Mouse (Mus musculus) kidney, postnatal 0 days (tissue): ENCODE measurements around the gene Olfr517. TPM values are rescaled to one million over a fixed set of nuclear protein-coding genes. Genes with fewer than 3 reads are reported as not detected.

Experiments used
- ATAC-seq: fragments of 200-750 bp; cut with Nextera tagmentation; replicated peaks from 2 replicates; pipeline ENCODE4 v1.8.0; 2017; ENCODE audit warnings: low read depth, moderate number of reproducible peaks, moderate TSS enrichment, moderate library complexity; ENCODE audit not compliant: low FRiP score
- DNase-seq: peaks from one replicate; pipeline ENCODE4 v3.0.0-alpha.2; 2016; ENCODE audit warnings: low spot score
- H3K27ac ChIP-seq: fragments of 300-500 bp; sonication (generic); 2 replicates; pipeline ENCODE4 v1.5.1; 2014; ENCODE audit warnings: mild to moderate bottlenecking
- H3K27me3 ChIP-seq: fragments of 300-500 bp; sonication (generic); 2 replicates; pipeline ENCODE4 v1.6.1; 2014; ENCODE audit warnings: low read length, mixed read lengths; ENCODE audit not compliant: insufficient read depth
- H3K36me3 ChIP-seq: fragments of 300-500 bp; sonication (generic); 2 replicates; pipeline ENCODE4 v1.6.1; 2014; ENCODE audit warnings: low read length, mixed read lengths; ENCODE audit not compliant: insufficient read depth
- H3K4me1 ChIP-seq: fragments of 300-500 bp; sonication (generic); replicated peaks from 2 replicates; pipeline ENCODE4 v1.6.1; 2014; ENCODE audit warnings: antibody characterized with exemption, low read length, mixed read lengths; ENCODE audit not compliant: insufficient read depth
- H3K4me2 ChIP-seq: fragments of 300-500 bp; sonication (generic); 2 replicates; pipeline ENCODE4 v1.6.1; 2014; ENCODE audit warnings: mild to moderate bottlenecking, low read length, moderate library complexity, mixed read lengths
- H3K4me3 ChIP-seq: fragments of 300-500 bp; sonication (generic); replicated peaks from 2 replicates; pipeline ENCODE4 v1.5.1; 2014; ENCODE audit warnings: low read depth, low read length
- H3K9ac ChIP-seq: fragments of 300-500 bp; sonication (generic); 2 replicates; pipeline ENCODE4 v1.6.1; 2014; ENCODE audit warnings: low read depth, low read length
- H3K9me3 ChIP-seq: fragments of 300-500 bp; sonication (generic); replicated peaks from 2 replicates; pipeline ENCODE4 v1.6.1; 2016; ENCODE audit warnings: low read length, inconsistent platforms, mixed read lengths
- CTCF ChIP-seq: IDR thresholded peaks from 2 replicates; pipeline ENCODE4 v1.5.1; 2016; ENCODE audit warnings: antibody characterized with exemption, low read depth, mild to moderate bottlenecking, moderate library complexity
- WGBS: fragments of 180-500 bp; shearing (Covaris S2); extraction: QIAGEN DNeasy Blood & Tissue Kit; methylation state at CpG from one replicate; pipeline ENCODE4 v1.1.7; 2014; 5-methylcytosine and 5-hydroxymethylcytosine counted together
- polyA plus RNA-seq: library from polyadenylated mRNA; unstranded; fragments of >200 nt; fragmentation: Nextera tagmentation; extraction: Ambion mirVana; gene quantifications from 2 replicates; pipeline ENCODE4 v1.2.1, GENCODE M21; 2015

Olfr517 gene
- polyA plus RNA-seq, result not detected in 2 replicates

- Histone ChIP-seq H3K27ac (no peak within 1 kb of the TSS), H3K4me1 (no peaks in the 10 kb centered on the region), H3K4me3 (no peak within 1 kb of the TSS), H3K4me2 (no peak within 1 kb of the TSS), H3K27me3 (no peaks in the 10 kb centered on the region), H3K9ac (no peak within 1 kb of the TSS), H3K9me3 (no peaks in the 10 kb centered on the region), H3K36me3 (no peaks in the 10 kb centered on the region)
- 60% methylated on average over 2 of the region's 2 CpGs for WGBS
- TF ChIP-seq CTCF, result no peak
- DNase-seq (no peak), ATAC-seq (no peak)
Measured at GRCm38 (mm10) chr7:108872279-108872678, at the start of gene Olfr517. Gene Olfr517 (minus strand): TSS chr7:108872379.

GRCm38 (mm10) chr7:108903969-108904368 is 31.8 kb upstream of the Olfr517 start:
- Histone ChIP-seq H3K9me3 (no peaks in the 10 kb centered on the region), H3K9ac (no peak overlapping the region), H3K27me3 (no peaks in the 10 kb centered on the region), H3K36me3 (no peaks in the 10 kb centered on the region), H3K27ac (no peak overlapping the region), H3K4me1 (no peaks in the 10 kb centered on the region), H3K4me2 (no peak overlapping the region), H3K4me3 (no peak overlapping the region)
- no peak for TF ChIP-seq CTCF
- WGBS, result 72% methylated on average over 2 of the region's 2 CpGs
- no peak for ATAC-seq
- no peak for DNase-seq

- ATAC-seq (no peak), DNase-seq (no peak)
- Histone ChIP-seq H3K4me2 (no peak within 1 kb of the TSS), H3K9ac (no peak within 1 kb of the TSS), H3K4me1 (no peaks in the 10 kb centered on the region), H3K27ac (no peak within 1 kb of the TSS), H3K27me3 (no peaks in the 10 kb centered on the region), H3K36me3 (no peaks in the 10 kb centered on the region), H3K9me3 (no peaks in the 10 kb centered on the region), H3K4me3 (no peak within 1 kb of the TSS)
- TF ChIP-seq CTCF, result no peak
- WGBS, result 85% methylated on average over 5 of the region's 5 CpGs
Measured at GRCm38 (mm10) chr7:108894320-108894719, 22.1 kb upstream of the Olfr517 start, which contains the start of gene Olfr519. Gene Olfr519 (minus strand): TSS chr7:108894420.

GRCm38 (mm10) chr7:108884906-108885305 is 12.7 kb upstream of the Olfr517 start, which contains the start of gene Olfr518:
Gene Olfr518 (minus strand): TSS chr7:108885006.
- Histone ChIP-seq H3K27ac (no peak within 1 kb of the TSS), H3K27me3 (no peaks in the 10 kb centered on the region), H3K9me3 (no peaks in the 10 kb centered on the region), H3K9ac (no peak within 1 kb of the TSS), H3K4me2 (no peak within 1 kb of the TSS), H3K36me3 (no peaks in the 10 kb centered on the region), H3K4me3 (no peak within 1 kb of the TSS), H3K4me1 (no peaks in the 10 kb centered on the region)
- no peak for TF ChIP-seq CTCF
- DNase-seq (no peak), ATAC-seq (no peak)
- WGBS, result 79% methylated on average over 4 of the region's 4 CpGs

- Histone ChIP-seq H3K27me3 (no peaks in the 10 kb centered on the region), H3K9me3 (no peaks in the 10 kb centered on the region), H3K27ac (no peak within 1 kb of the TSS), H3K4me3 (no peak within 1 kb of the TSS), H3K36me3 (no peaks in the 10 kb centered on the region), H3K9ac (no peak within 1 kb of the TSS), H3K4me1 (no peaks in the 10 kb centered on the region), H3K4me2 (no peak within 1 kb of the TSS)
- no peak for ATAC-seq
- WGBS, result 93% methylated on average over 2 of the region's 2 CpGs
- TF ChIP-seq CTCF, result no peak
- no peak for DNase-seq
Measured at GRCm38 (mm10) chr7:108850429-108850828, 21.8 kb downstream of the Olfr517 start, which contains the start of gene Olfr516. Gene Olfr516 (minus strand): TSS chr7:108850529.

- H3K4me1 ChIP-seq, result no peaks in the 10 kb centered on the region
- no peak for DNase-seq
- no peaks in the 10 kb centered on the region for H3K27me3 ChIP-seq
- H3K9ac ChIP-seq, result no peak within 1 kb of the TSS
- no peak within 1 kb of the TSS for H3K4me2 ChIP-seq
- no peak within 1 kb of the TSS for H3K4me3 ChIP-seq
- no peak within 1 kb of the TSS for H3K27ac ChIP-seq
- no peak for ATAC-seq
- no peaks in the 10 kb centered on the region for H3K9me3 ChIP-seq
- no peak for TF ChIP-seq CTCF
- H3K36me3 ChIP-seq, result no peaks in the 10 kb centered on the region
Measured at GRCm38 (mm10) chr7:108825897-108826296, 46.3 kb downstream of the Olfr517 start, which contains the start of gene Olfr514. Gene Olfr514 (minus strand): TSS chr7:108825997.

Other genes starting within 250 kb of the Olfr517 start
- not detected in 2 replicates for gene Olfr508, start 242.4 kb downstream of the Olfr517 start, polyA plus RNA-seq
- gene Olfr509, start 220.5 kb downstream of the Olfr517 start, polyA plus RNA-seq, result not detected in 2 replicates
- gene Olfr510, start 206.0 kb downstream of the Olfr517 start, polyA plus RNA-seq, result not detected in 2 replicates
- gene Olfr512, start 159.1 kb downstream of the Olfr517 start, polyA plus RNA-seq, result not detected in 2 replicates
- not detected in 2 replicates for gene Olfr513, start 121.4 kb downstream of the Olfr517 start, polyA plus RNA-seq
- gene Olfr514, start 46.4 kb downstream of the Olfr517 start, polyA plus RNA-seq, result not detected in 2 replicates
- gene Olfr516, start 21.9 kb downstream of the Olfr517 start, polyA plus RNA-seq, result not detected in 2 replicates
- not detected in 2 replicates for gene Olfr518, start 12.6 kb upstream of the Olfr517 start, polyA plus RNA-seq
- not detected in 2 replicates for gene Olfr519, start 22.0 kb upstream of the Olfr517 start, polyA plus RNA-seq
- 0.03 TPM in 1 of 2 replicates, not detected in the other for gene Nlrp10, start 57.8 kb upstream of the Olfr517 start, polyA plus RNA-seq
- gene Eif3f, start 62.0 kb upstream of the Olfr517 start, polyA plus RNA-seq, result 97.4 and 104 TPM in 2 replicates
- 0.33 and 0.36 TPM in 2 replicates for gene Tub, start 78.0 kb upstream of the Olfr517 start, polyA plus RNA-seq
- gene Ric3, start 211.0 kb upstream of the Olfr517 start, polyA plus RNA-seq, result 0.66 and 1.2 TPM in 2 replicates